Mouse (Mus musculus) urinary bladder, postnatal 10 days (tissue): ENCODE data around the gene Cdhr5.

Source experiments
- DNase-seq: peaks from one replicate; pipeline ENCODE4 v3.0.0; 2022; ENCODE audit warnings: low spot score

Gene Cdhr5

GRCm38 (mm10) chr7:141276546-141276945, at the start of gene Cdhr5:
Cdhr5 (minus strand) TSS chr7:141276786.
- DNase-seq = no peak

GRCm38 (mm10) chr7:141324686-141325085, 48.1 kb upstream of the Cdhr5 start:
- no peak for DNase-seq

- no peak for DNase-seq
These were observed 42.9 kb upstream of the Cdhr5 start for GRCm38 (mm10) chr7:141319446-141319845.

- no peak for DNase-seq
These were observed 41.1 kb upstream of the Cdhr5 start for GRCm38 (mm10) chr7:141317619-141318132.

GRCm38 (mm10) chr7:141315974-141316373, 39.4 kb upstream of the Cdhr5 start:
- no peak for DNase-seq

- DNase-seq = no peak
These were observed 38.5 kb upstream of the Cdhr5 start for GRCm38 (mm10) chr7:141315076-141315475.

- DNase-seq = no peak
These were observed 37.8 kb upstream of the Cdhr5 start for GRCm38 (mm10) chr7:141314416-141314815.

- DNase-seq = no peak
These were observed 28.0 kb upstream of the Cdhr5 start for GRCm38 (mm10) chr7:141304537-141304936.

GRCm38 (mm10) chr7:141302702-141303268, 26.2 kb upstream of the Cdhr5 start:
- no peak for DNase-seq

- DNase-seq = no peak
These were observed 24.8 kb upstream of the Cdhr5 start for GRCm38 (mm10) chr7:141301386-141301785.

- no peak for DNase-seq
These were observed 22.6 kb upstream of the Cdhr5 start for GRCm38 (mm10) chr7:141299175-141299574.

- no peak for DNase-seq
These were observed 21.5 kb upstream of the Cdhr5 start for GRCm38 (mm10) chr7:141297926-141298650.

GRCm38 (mm10) chr7:141294479-141294878, 17.9 kb upstream of the Cdhr5 start:
- DNase-seq = no peak

GRCm38 (mm10) chr7:141293852-141294471, 17.4 kb upstream of the Cdhr5 start:
- DNase-seq = no peak

- no peak for DNase-seq
These were observed 16.2 kb upstream of the Cdhr5 start for GRCm38 (mm10) chr7:141292583-141293388.

GRCm38 (mm10) chr7:141291921-141292582, 15.5 kb upstream of the Cdhr5 start, which contains the start of gene Drd4:
Drd4 (plus strand) TSS chr7:141292006.
- DNase-seq = no peak

GRCm38 (mm10) chr7:141288042-141288441, 11.5 kb upstream of the Cdhr5 start:
- DNase-seq = no peak

GRCm38 (mm10) chr7:141282756-141283155, 6.2 kb upstream of the Cdhr5 start:
- DNase-seq = no peak

- DNase-seq = no peak
These were observed 4.9 kb upstream of the Cdhr5 start for GRCm38 (mm10) chr7:141281442-141281841.

GRCm38 (mm10) chr7:141278766-141279590, 2.4 kb upstream of the Cdhr5 start, which contains the start of gene Sct:
Sct (minus strand) TSS chr7:141279133.
- DNase-seq = no peak
